Mouse (Mus musculus) left cerebral cortex, adult 11 months (tissue): ENCODE results near the gene Gm20388.

Source experiments
- DNase-seq: peaks from one replicate; pipeline ENCODE4 v3.0.0; 2022; ENCODE audit warnings: low spot score

Gm20388 gene

GRCm38 (mm10) chr8:122931834-122932560 lies 3021.4 kb downstream of the Gm20388 start:
- DNase-seq, result peak; percentile 76

GRCm38 (mm10) chr8:122932561-122932959 lies 3021.9 kb downstream of the Gm20388 start:
- DNase-seq, result no peak

GRCm38 (mm10) chr8:122933973-122934372 lies 3023.3 kb downstream of the Gm20388 start:
- DNase-seq, result no peak

GRCm38 (mm10) chr8:122935118-122935517 lies 3024.5 kb downstream of the Gm20388 start:
- DNase-seq, result no peak

GRCm38 (mm10) chr8:122935912-122936311 lies 3025.3 kb downstream of the Gm20388 start:
- DNase-seq, result no peak

GRCm38 (mm10) chr8:122937545-122938053 lies 3027.0 kb downstream of the Gm20388 start:
- DNase-seq, result no peak

- no peak for DNase-seq
These were observed 3027.5 kb downstream of the Gm20388 start for GRCm38 (mm10) chr8:122938170-122938569.

- DNase-seq, result no peak
These were observed 3027.9 kb downstream of the Gm20388 start for GRCm38 (mm10) chr8:122938591-122938990.

GRCm38 (mm10) chr8:122942803-122943713 lies 3032.4 kb downstream of the Gm20388 start:
- DNase-seq, result no peak

- no peak for DNase-seq
These were observed 3035.1 kb downstream of the Gm20388 start for GRCm38 (mm10) chr8:122945775-122946174.

GRCm38 (mm10) chr8:122949701-122950100 lies 3039.1 kb downstream of the Gm20388 start:
- no peak for DNase-seq

- DNase-seq, result no peak
These were observed 3040.8 kb downstream of the Gm20388 start for GRCm38 (mm10) chr8:122951456-122951855.

GRCm38 (mm10) chr8:122953028-122953427 lies 3042.4 kb downstream of the Gm20388 start:
- no peak for DNase-seq

GRCm38 (mm10) chr8:122954090-122954799 lies 3043.6 kb downstream of the Gm20388 start:
- DNase-seq, result no peak

GRCm38 (mm10) chr8:122955195-122955594 lies 3044.6 kb downstream of the Gm20388 start:
- DNase-seq, result no peak

- no peak for DNase-seq
These were observed 3045.4 kb downstream of the Gm20388 start for GRCm38 (mm10) chr8:122955997-122956396.

GRCm38 (mm10) chr8:122960323-122960722 lies 3049.7 kb downstream of the Gm20388 start:
- no peak for DNase-seq

GRCm38 (mm10) chr8:122960932-122961331 lies 3050.3 kb downstream of the Gm20388 start:
- DNase-seq, result no peak

- DNase-seq, result no peak
These were observed 3050.8 kb downstream of the Gm20388 start for GRCm38 (mm10) chr8:122961458-122961857.

- DNase-seq, result no peak
These were observed 3051.4 kb downstream of the Gm20388 start for GRCm38 (mm10) chr8:122962046-122962445.

GRCm38 (mm10) chr8:122966638-122967037 lies 3056.0 kb downstream of the Gm20388 start:
- DNase-seq, result no peak

- DNase-seq, result no peak
These were observed 3057.5 kb downstream of the Gm20388 start for GRCm38 (mm10) chr8:122968145-122968544.
